Mouse (Mus musculus): Measurements from ENCODE around the gene Wbp2nl.
A peak's percentile ranks its signal among the peaks of the same experiment; 100 is the strongest.

DNA sequence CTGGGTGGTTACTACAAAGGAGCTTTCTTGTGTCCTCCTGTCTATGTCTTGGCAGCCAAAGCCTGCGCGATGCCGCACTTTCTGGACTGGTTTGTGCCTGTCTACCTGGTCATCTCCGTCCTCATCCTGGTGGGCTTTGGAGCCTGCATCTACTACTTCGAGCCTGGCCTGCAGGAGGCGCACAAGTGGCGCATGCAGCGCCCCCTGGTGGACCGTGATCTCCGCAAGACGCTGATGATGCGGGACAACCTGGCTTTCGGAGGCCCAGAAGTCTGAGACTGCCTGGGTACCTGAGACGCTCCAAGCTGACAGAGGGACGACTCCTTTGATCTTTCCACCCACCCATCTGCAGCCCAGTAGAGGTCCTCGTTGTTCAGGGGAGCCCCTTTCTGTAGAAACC lies 39.2 kb upstream of the Wbp2nl start:
- TF ChIP-seq POLR2A (IDR thresholded peaks at IDR 0.05; ENCODE audit: borderline replicate concordance, control insufficient read depth, low read depth, low read length) (no peak), CTCF (IDR thresholded peaks at IDR 0.05; ENCODE audit: control insufficient read depth, insufficient read depth, low read length) (peak; percentile 97)
